Mouse (Mus musculus) hindbrain, postnatal 0 days (tissue): ENCODE measurements at regions not wholly inside any gene's neighbourhood (a gene's known extent, or its start where the extent isn't known, plus 50 kb on each side); places are given as distances from the start of the nearest gene placed in this dataset.

Experiments used
- ATAC-seq: fragments of 200-750 bp; cut with Nextera tagmentation; 2 replicates; pipeline ENCODE4 v1.8.0; 2017; ENCODE audit warnings: mild to moderate bottlenecking, moderate TSS enrichment, moderate library complexity
- DNase-seq: peaks from one replicate; pipeline ENCODE4 v3.0.0-alpha.2; 2015; ENCODE audit warnings: low spot score
- H3K27ac ChIP-seq: fragments of 300-500 bp; sonication (generic); 2 replicates; pipeline ENCODE4 v1.5.1; 2014; ENCODE audit warnings: mild to moderate bottlenecking
- H3K27me3 ChIP-seq: fragments of 300-500 bp; sonication (generic); 2 replicates; pipeline ENCODE4 v1.6.1; 2014; ENCODE audit warnings: low read length, mixed read lengths; ENCODE audit not compliant: insufficient read depth
- H3K36me3 ChIP-seq: fragments of 300-500 bp; sonication (generic); 2 replicates; pipeline ENCODE4 v1.6.1; 2014; ENCODE audit warnings: low read length, mixed read lengths; ENCODE audit not compliant: insufficient read depth
- H3K4me1 ChIP-seq: fragments of 300-500 bp; sonication (generic); 2 replicates; pipeline ENCODE4 v1.6.1; 2014; ENCODE audit warnings: antibody characterized with exemption, low read length, mixed read lengths; ENCODE audit not compliant: insufficient read depth
- H3K4me2 ChIP-seq: fragments of 300-500 bp; sonication (generic); 2 replicates; pipeline ENCODE4 v1.6.1; 2014; ENCODE audit warnings: low read depth, mild to moderate bottlenecking, low read length, moderate library complexity, mixed read lengths
- H3K4me3 ChIP-seq: fragments of 300-500 bp; sonication (generic); 2 replicates; pipeline ENCODE4 v1.5.1; 2014; ENCODE audit warnings: low read length
- H3K9ac ChIP-seq: fragments of 300-500 bp; sonication (generic); replicated peaks from 2 replicates; pipeline ENCODE4 v1.6.1; 2014; ENCODE audit warnings: mild to moderate bottlenecking, low read length, moderate library complexity, mixed read lengths
- H3K9me3 ChIP-seq: fragments of 300-500 bp; sonication (generic); 2 replicates; pipeline ENCODE4 v1.6.1; 2016; ENCODE audit warnings: low read length, mixed read lengths
- CTCF ChIP-seq: IDR thresholded peaks from 2 replicates; pipeline ENCODE4 v1.5.1; 2016; ENCODE audit warnings: antibody characterized with exemption, control low read depth, low read depth
- WGBS: fragments of 180-500 bp; shearing (Covaris S2); extraction: QIAGEN DNeasy Blood & Tissue Kit; methylation state at CpG from one replicate; pipeline ENCODE4 v1.1.7; 2014; 5-methylcytosine and 5-hydroxymethylcytosine counted together

GRCm38 (mm10) chr3:148762541-148763225 lies 227.7 kb downstream of the Adgrl2 start:
- 83% methylated on average over 11 of the region's 11 CpGs for WGBS
- H3K27ac ChIP-seq = no peak overlapping the region
- DNase-seq = no peak
- H3K9me3 ChIP-seq = no peaks in the 10 kb centered on the region
- no peaks in the 10 kb centered on the region for H3K4me1 ChIP-seq
- no peak for TF ChIP-seq CTCF
- H3K36me3 ChIP-seq = no peaks in the 10 kb centered on the region
- no peak overlapping the region for H3K4me2 ChIP-seq
- no peak overlapping the region for H3K9ac ChIP-seq
- ATAC-seq = no peak
- H3K27me3 ChIP-seq = no peaks in the 10 kb centered on the region
- no peak overlapping the region for H3K4me3 ChIP-seq

- no peak for TF ChIP-seq CTCF
- Histone ChIP-seq H3K4me1 (no peaks in the 10 kb centered on the region), H3K4me2 (no peak overlapping the region), H3K9ac (no peak overlapping the region), H3K9me3 (no peaks in the 10 kb centered on the region), H3K27ac (no peak overlapping the region), H3K36me3 (no peaks in the 10 kb centered on the region), H3K4me3 (no peak overlapping the region), H3K27me3 (no peaks in the 10 kb centered on the region)
- ATAC-seq = no peak
- DNase-seq = no peak
These were observed 228.8 kb downstream of the Adgrl2 start for GRCm38 (mm10) chr3:148761586-148761985.

DNA sequence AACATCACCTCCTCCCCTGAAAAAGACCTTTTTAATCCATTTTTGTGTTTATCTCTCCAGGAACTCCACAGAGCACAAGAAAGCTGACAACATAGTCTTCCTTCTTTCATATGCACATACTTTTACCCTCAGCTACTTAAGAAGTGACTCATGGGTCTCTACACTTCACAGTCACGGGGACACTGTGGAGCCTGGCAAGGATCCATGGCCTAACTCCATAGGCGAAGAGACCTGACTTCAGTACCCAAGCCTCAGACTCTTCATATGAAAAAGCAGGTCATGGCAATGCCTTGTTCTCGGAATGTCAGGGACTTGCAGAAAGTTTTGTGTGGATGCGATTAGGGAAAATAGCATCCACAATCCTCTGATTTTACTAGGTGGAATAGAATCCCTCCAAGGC lies 230.9 kb downstream of the Adgrl2 start:
- 75% methylated on average over 4 of the region's 4 CpGs for WGBS
- no peak for TF ChIP-seq CTCF
- ATAC-seq (no peak), DNase-seq (no peak)
- Histone ChIP-seq H3K9ac (no peak overlapping the region), H3K9me3 (no peaks in the 10 kb centered on the region), H3K4me3 (no peak overlapping the region), H3K4me1 (no peaks in the 10 kb centered on the region), H3K36me3 (no peaks in the 10 kb centered on the region), H3K27me3 (no peaks in the 10 kb centered on the region), H3K4me2 (no peak overlapping the region), H3K27ac (no peak overlapping the region)

DNA sequence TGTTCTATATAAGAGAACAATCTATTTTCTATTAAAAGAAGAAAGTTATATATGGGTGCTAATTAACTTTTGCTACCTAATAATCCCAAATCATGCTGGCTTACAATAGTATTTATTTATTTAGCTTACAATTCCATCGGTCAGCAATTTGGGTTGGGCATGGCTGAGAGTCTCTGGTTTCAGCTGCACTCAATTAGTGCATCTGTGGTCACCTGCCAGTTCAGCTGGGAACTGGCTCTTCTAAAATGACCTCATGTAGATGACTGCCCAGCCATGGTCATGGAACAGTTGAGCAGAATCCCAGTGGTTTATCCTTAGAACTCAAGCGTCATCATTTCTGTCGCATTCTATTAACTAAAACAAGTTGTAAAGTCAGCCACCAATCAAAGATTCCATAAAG lies 244.1 kb downstream of the Adgrl2 start:
- Histone ChIP-seq H3K27ac (no peak overlapping the region), H3K4me2 (no peak overlapping the region), H3K4me1 (no peaks in the 10 kb centered on the region), H3K9ac (no peak overlapping the region), H3K9me3 (no peaks in the 10 kb centered on the region), H3K27me3 (no peaks in the 10 kb centered on the region), H3K4me3 (no peak overlapping the region), H3K36me3 (no peaks in the 10 kb centered on the region)
- DNase-seq = no peak
- TF ChIP-seq CTCF = no peak
- no peak for ATAC-seq
- WGBS = 91% methylated on average over 3 of the region's 3 CpGs

GRCm38 (mm10) chr3:148744651-148745050 lies 245.7 kb downstream of the Adgrl2 start:
- Histone ChIP-seq H3K4me1 (no peaks in the 10 kb centered on the region), H3K36me3 (no peaks in the 10 kb centered on the region), H3K27ac (no peak overlapping the region), H3K4me2 (no peak overlapping the region), H3K4me3 (no peak overlapping the region), H3K9ac (no peak overlapping the region), H3K27me3 (no peaks in the 10 kb centered on the region), H3K9me3 (no peaks in the 10 kb centered on the region)
- WGBS = 44% methylated on average over 2 of the region's 2 CpGs
- no peak for DNase-seq
- TF ChIP-seq CTCF = no peak
- ATAC-seq = no peak

- DNase-seq (no peak), ATAC-seq (no peak)
- H3K9ac ChIP-seq = no peak overlapping the region
- H3K27ac ChIP-seq = no peak overlapping the region
- no peaks in the 10 kb centered on the region for H3K27me3 ChIP-seq
- H3K4me2 ChIP-seq = no peak overlapping the region
- no peaks in the 10 kb centered on the region for H3K9me3 ChIP-seq
- no peaks in the 10 kb centered on the region for H3K4me1 ChIP-seq
- TF ChIP-seq CTCF = no peak
- 77% methylated on average over 13 of the region's 13 CpGs for WGBS
- H3K4me3 ChIP-seq = no peak overlapping the region
- H3K36me3 ChIP-seq = no peaks in the 10 kb centered on the region
These were observed 256.1 kb downstream of the Adgrl2 start for GRCm38 (mm10) chr3:148734194-148734749.

DNA sequence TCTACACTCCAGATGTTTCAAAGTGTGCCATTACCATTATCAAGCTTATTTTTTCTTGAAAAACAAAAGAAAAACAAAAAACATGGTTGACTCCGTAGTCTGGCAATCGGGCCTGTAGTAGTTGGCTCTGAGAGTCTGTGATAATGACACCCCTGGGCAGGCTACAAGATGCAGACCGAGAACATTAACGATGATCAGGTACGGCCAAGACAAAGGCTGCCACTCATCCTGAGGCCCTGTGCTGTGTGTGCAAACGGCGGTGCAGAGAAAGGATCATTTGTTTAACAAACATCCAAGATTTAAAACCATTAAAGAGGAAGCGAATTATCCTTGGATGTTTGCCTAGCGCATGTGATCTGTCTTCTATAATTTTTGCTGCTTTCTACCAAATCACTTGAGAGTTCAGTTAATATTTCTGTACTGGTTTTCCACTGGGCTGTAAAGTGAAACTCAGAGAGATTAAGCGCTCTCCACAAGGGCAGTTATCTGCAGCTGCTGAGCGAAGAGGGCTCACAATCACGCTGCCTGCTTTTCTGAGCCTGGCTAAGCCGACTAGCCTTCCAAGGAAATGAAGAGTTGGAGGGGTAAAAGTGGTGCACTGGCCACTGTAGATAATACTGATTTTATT lies 257.0 kb downstream of the Adgrl2 start:
- no peak overlapping the region for H3K9ac ChIP-seq
- 59% methylated on average over 13 of the region's 13 CpGs for WGBS
- H3K4me2 ChIP-seq = no peak overlapping the region
- ATAC-seq = no peak
- H3K27ac ChIP-seq = no peak overlapping the region
- H3K27me3 ChIP-seq = no peaks in the 10 kb centered on the region
- no peaks in the 10 kb centered on the region for H3K9me3 ChIP-seq
- no peak for DNase-seq
- no peak for TF ChIP-seq CTCF
- H3K36me3 ChIP-seq = no peaks in the 10 kb centered on the region
- no peaks in the 10 kb centered on the region for H3K4me1 ChIP-seq
- no peak overlapping the region for H3K4me3 ChIP-seq
